Mouse (Mus musculus): Measurements from ENCODE around the gene Serpinf2. TPM values are rescaled to one million over a fixed set of nuclear protein-coding genes. Genes with fewer than 3 reads are reported as not detected.
A peak's percentile ranks its signal among the peaks of the same experiment; 100 is the strongest.
"Not testable (repeated sequence)": the region's sequence is repeated elsewhere in the genome, so short reads cannot be mapped to it uniquely, and the experiment has no call there.

Serpinf2 gene
- polyA plus RNA-seq, 1 experiment, result 126 TPM

- 25% methylated on average over 5 of the region's 5 CpGs for WGBS
- TF ChIP-seq POLR2A (IDR thresholded peaks at IDR 0.05; ENCODE audit: low read depth, low read length), result no peak
- TF ChIP-seq CTCF (conservative IDR thresholded peaks at IDR 0.05; ENCODE audit: insufficient read depth, insufficient read length, low read depth, low read length), result no peak
- H3K36me3 ChIP-seq (ENCODE audit: control insufficient read depth, insufficient read depth, low read length), result no peaks in the 10 kb centered on the region
- peaks cover 35% of the 10 kb centered on the region for H3K4me1 ChIP-seq (ENCODE audit: control insufficient read depth, insufficient read depth, low read length)
- no peaks in the 10 kb centered on the region for H3K27me3 ChIP-seq (replicated peaks; ENCODE audit: control insufficient read depth, insufficient read depth, low read length)
- DNase-seq, result peak; percentile 81
- H3K4me3 ChIP-seq (ENCODE audit: insufficient read depth, low read depth, low read length), result no peak overlapping the region
- H3K27ac ChIP-seq (ENCODE audit: insufficient read depth, low read depth, low read length), result peak overlapping the region; percentile 95
Measured at GRCm38 (mm10) chr11:75459141-75459711, 19.8 kb upstream of the Serpinf2 start.

DNA sequence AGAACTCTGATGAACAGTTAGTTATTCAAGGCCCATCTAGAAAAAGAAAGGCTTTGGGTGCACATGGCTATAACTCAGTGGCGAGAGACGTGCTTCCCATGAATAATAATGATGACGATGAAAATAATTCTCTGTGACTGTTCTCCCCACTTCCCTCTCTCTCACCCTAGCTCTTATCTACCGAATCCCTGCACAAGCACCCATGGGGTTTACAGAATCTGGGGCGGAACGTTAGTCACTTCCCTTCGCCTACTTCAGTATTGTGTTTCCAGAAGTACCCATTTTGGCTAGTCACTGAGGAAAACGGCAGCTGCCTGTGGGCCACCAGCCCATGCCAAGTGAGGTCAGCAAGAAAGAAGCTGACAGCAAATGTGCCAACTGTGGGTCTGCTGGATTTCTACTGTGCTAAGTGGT, 19.2 kb upstream of the Serpinf2 start:
- 73% methylated on average over 8 of the region's 8 CpGs for WGBS
- TF ChIP-seq POLR2A (IDR thresholded peaks at IDR 0.05; ENCODE audit: low read depth, low read length), result no peak
- TF ChIP-seq CTCF (conservative IDR thresholded peaks at IDR 0.05; ENCODE audit: insufficient read depth, insufficient read length, low read depth, low read length), result no peak
- Histone ChIP-seq H3K27me3 (replicated peaks; ENCODE audit: control insufficient read depth, insufficient read depth, low read length) (no peaks in the 10 kb centered on the region), H3K36me3 (ENCODE audit: control insufficient read depth, insufficient read depth, low read length) (no peaks in the 10 kb centered on the region), H3K4me3 (ENCODE audit: insufficient read depth, low read depth, low read length) (no peak overlapping the region), H3K27ac (ENCODE audit: insufficient read depth, low read depth, low read length) (peak overlapping the region; percentile 95; the same call in 1 of the 2 replicates), H3K4me1 (ENCODE audit: control insufficient read depth, insufficient read depth, low read length) (peaks cover 33% of the 10 kb centered on the region)
- DNase-seq, result peak; percentile 38

DNA sequence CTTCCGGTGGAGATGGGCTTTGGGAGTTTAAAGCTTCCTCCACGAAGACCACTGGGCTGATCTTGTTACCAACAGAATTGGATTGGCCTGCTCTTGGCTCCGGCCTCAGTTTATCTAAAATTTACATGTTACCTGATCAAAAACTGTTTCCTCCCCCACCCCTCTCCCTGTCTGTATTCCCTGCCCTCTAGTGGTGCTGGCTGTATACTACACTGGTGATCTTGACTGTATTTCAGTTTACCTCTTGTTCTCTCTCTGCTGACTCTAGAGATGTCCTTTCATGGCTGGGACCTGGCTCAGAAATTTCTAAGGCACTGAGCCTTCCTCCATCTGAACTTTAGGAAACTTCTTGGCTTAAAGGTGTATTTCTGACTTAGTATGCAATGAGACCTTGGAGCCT, 18.8 kb upstream of the Serpinf2 start:
- no peak overlapping the region for H3K27ac ChIP-seq (ENCODE audit: insufficient read depth, low read depth, low read length)
- peaks cover 29% of the 10 kb centered on the region for H3K4me1 ChIP-seq (ENCODE audit: control insufficient read depth, insufficient read depth, low read length)
- no peaks in the 10 kb centered on the region for H3K27me3 ChIP-seq (replicated peaks; ENCODE audit: control insufficient read depth, insufficient read depth, low read length)
- TF ChIP-seq CTCF (conservative IDR thresholded peaks at IDR 0.05; ENCODE audit: insufficient read depth, insufficient read length, low read depth, low read length), result peak; percentile 68
- TF ChIP-seq POLR2A (IDR thresholded peaks at IDR 0.05; ENCODE audit: low read depth, low read length), result no peak
- no peaks in the 10 kb centered on the region for H3K36me3 ChIP-seq (ENCODE audit: control insufficient read depth, insufficient read depth, low read length)
- WGBS, result 21% methylated on average over 3 of the region's 3 CpGs
- H3K4me3 ChIP-seq (ENCODE audit: insufficient read depth, low read depth, low read length), result no peak overlapping the region
- peak; percentile 67 for DNase-seq

DNA sequence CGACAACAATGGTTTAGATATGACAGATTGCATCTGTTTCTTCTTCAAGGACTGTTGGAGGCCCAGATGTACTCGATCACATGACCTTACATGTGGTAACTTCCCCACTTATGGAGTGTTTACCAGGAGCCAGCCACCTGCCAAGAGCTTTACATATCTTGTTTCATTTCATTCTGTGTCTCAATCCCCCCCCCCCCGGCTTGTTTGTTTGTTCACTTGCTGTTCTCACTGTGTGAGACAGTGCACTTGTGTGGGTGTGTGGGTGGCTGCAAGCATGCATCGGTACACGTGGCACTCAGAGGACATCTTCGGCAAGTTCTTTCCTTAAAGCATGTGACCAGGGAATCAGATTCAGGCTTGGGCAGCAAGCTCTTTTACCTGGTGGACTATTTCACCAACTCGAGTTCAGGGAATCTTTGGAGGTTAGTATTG, 17.1 kb upstream of the Serpinf2 start:
- Histone ChIP-seq H3K36me3 (ENCODE audit: control insufficient read depth, insufficient read depth, low read length) (no peaks in the 10 kb centered on the region), H3K4me3 (ENCODE audit: insufficient read depth, low read depth, low read length) (no peak overlapping the region), H3K4me1 (ENCODE audit: control insufficient read depth, insufficient read depth, low read length) (peaks cover 28% of the 10 kb centered on the region), H3K27ac (ENCODE audit: insufficient read depth, low read depth, low read length) (no peak overlapping the region), H3K27me3 (replicated peaks; ENCODE audit: control insufficient read depth, insufficient read depth, low read length) (no peaks in the 10 kb centered on the region)
- no peak for TF ChIP-seq CTCF (conservative IDR thresholded peaks at IDR 0.05; ENCODE audit: insufficient read depth, insufficient read length, low read depth, low read length)
- no peak for TF ChIP-seq POLR2A (IDR thresholded peaks at IDR 0.05; ENCODE audit: low read depth, low read length)
- no peak for DNase-seq
- 82% methylated on average over 7 of the region's 7 CpGs for WGBS

GRCm38 (mm10) chr11:75455971-75456370, 16.6 kb upstream of the Serpinf2 start:
- peaks cover 29% of the 10 kb centered on the region for H3K4me1 ChIP-seq (ENCODE audit: control insufficient read depth, insufficient read depth, low read length)
- H3K27ac ChIP-seq (ENCODE audit: insufficient read depth, low read depth, low read length); H3K4me3 ChIP-seq (ENCODE audit: insufficient read depth, low read depth, low read length); DNase-seq; H3K36me3 ChIP-seq (ENCODE audit: control insufficient read depth, insufficient read depth, low read length); H3K27me3 ChIP-seq (replicated peaks; ENCODE audit: control insufficient read depth, insufficient read depth, low read length): not testable (repeated sequence)
- 93% methylated on average over 2 of the region's 2 CpGs for WGBS

DNA sequence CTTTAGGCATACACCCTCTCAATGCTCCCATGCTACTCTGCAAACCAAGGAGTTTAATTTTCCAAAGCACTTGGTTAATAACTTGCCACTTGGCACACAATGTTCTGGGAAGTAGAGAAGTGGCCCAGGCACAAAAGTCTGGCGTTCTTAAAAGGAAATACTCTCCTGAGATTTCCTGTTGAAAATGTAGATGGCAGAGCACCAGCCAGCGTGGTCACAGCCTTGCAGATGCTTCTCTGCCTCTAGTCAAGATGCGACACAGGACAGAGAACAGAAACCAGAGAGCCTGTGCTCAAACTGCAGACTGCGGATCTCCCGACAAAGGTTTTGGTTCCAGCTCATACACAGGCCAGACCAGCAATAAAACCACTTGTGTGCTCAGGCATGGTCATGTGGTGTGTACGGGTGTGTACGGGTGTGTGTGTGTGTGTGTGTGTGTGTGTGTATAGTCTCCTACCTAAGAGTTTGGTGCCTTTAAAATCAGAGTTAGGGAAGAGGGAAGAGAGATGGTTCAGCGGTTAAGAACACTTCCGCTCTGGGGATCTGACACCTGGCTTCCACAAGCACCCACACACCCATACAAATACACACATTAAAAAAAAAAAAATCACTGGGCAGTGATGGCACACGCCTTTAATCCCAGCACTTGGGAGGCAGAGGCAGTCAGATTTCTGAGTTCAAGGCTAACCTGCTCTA, 15.8 kb upstream of the Serpinf2 start:
- no peak for TF ChIP-seq CTCF (conservative IDR thresholded peaks at IDR 0.05; ENCODE audit: insufficient read depth, insufficient read length, low read depth, low read length)
- TF ChIP-seq POLR2A (IDR thresholded peaks at IDR 0.05; ENCODE audit: low read depth, low read length), result no peak
- peak overlapping the region; percentile 81 for H3K27ac ChIP-seq (ENCODE audit: insufficient read depth, low read depth, low read length)
- H3K4me1 ChIP-seq (ENCODE audit: control insufficient read depth, insufficient read depth, low read length), result peaks cover 33% of the 10 kb centered on the region
- H3K36me3 ChIP-seq (ENCODE audit: control insufficient read depth, insufficient read depth, low read length), result no peaks in the 10 kb centered on the region
- peak; percentile 75 for DNase-seq
- no peaks in the 10 kb centered on the region for H3K27me3 ChIP-seq (replicated peaks; ENCODE audit: control insufficient read depth, insufficient read depth, low read length)
- H3K4me3 ChIP-seq (ENCODE audit: insufficient read depth, low read depth, low read length), result no peak overlapping the region
- 45% methylated on average over 10 of the region's 10 CpGs for WGBS

GRCm38 (mm10) chr11:75453991-75454930, 14.9 kb upstream of the Serpinf2 start, which contains the start of gene Wdr81:
Gene Wdr81 (minus strand): TSS chr11:75454717.
- Histone ChIP-seq H3K4me1 (ENCODE audit: control insufficient read depth, insufficient read depth, low read length) (peaks cover 24% of the 10 kb centered on the region), H3K27ac (ENCODE audit: insufficient read depth, low read depth, low read length) (peak within 1 kb of the TSS; percentile 81), H3K27me3 (replicated peaks; ENCODE audit: control insufficient read depth, insufficient read depth, low read length) (no peaks in the 10 kb centered on the region), H3K36me3 (ENCODE audit: control insufficient read depth, insufficient read depth, low read length) (no peaks in the 10 kb centered on the region), H3K4me3 (ENCODE audit: insufficient read depth, low read depth, low read length) (peak within 1 kb of the TSS; percentile 75)
- DNase-seq, result peak; percentile 95
- 2% methylated on average over 56 of the region's 56 CpGs for WGBS
- TF ChIP-seq POLR2A (IDR thresholded peaks at IDR 0.05; ENCODE audit: low read depth, low read length), result peak; percentile 26
- peak; percentile 40 for TF ChIP-seq CTCF (conservative IDR thresholded peaks at IDR 0.05; ENCODE audit: insufficient read depth, insufficient read length, low read depth, low read length)

All from kidney, adult 2 months (tissue).